Mouse (Mus musculus) forelimb bud, embryonic 11.5 days (tissue): ENCODE measurements around the gene Atxn7l3.
A peak's percentile ranks its signal among the peaks of the same experiment; 100 is the strongest.

Source experiments
- DNase-seq: peaks from one replicate; pipeline ENCODE4 v3.0.0-alpha.2; 2012; ENCODE audit warnings: low read depth, low spot score

Gene Atxn7l3

DNA sequence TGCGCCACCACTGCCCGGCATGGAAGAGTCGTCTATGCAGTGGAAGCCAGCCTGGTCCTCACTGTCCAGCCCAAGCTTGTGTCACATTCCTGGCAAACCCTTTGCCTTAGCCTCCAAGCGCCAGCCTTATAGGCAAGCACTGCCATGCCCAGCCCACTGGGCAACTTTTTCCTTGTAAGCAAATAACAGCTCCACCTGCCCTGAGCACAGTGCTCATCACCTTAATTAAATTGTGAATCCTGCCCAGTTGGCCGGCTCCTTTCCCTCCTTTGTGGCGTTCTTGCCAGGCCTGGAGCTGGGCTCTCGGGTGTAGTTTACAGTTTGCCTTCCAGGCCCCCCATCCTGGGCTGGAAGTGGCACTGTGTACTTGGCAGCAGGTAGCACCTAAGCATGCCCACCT, 33.2 kb downstream of the Atxn7l3 start:
- DNase-seq: no peak

DNA sequence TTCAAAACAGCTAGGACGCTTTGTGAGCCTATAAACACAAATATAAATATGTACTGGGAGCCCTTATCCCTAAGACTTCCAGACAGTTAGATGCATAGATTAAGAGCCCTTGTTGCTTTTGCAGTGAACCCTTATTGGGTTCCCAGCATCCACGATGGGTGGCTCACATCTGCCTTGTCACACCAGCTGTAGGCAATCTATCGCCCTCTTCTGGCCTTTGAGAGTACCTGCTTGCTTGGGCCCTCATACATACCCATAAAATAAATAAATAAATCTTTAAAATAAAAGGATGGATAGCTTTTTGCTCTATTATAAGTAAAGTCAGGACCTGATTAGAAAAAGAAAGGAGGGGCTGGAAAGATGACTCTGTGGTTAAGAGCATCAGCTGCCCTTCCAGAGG, 37.9 kb downstream of the Atxn7l3 start:
- no peak for DNase-seq

DNA sequence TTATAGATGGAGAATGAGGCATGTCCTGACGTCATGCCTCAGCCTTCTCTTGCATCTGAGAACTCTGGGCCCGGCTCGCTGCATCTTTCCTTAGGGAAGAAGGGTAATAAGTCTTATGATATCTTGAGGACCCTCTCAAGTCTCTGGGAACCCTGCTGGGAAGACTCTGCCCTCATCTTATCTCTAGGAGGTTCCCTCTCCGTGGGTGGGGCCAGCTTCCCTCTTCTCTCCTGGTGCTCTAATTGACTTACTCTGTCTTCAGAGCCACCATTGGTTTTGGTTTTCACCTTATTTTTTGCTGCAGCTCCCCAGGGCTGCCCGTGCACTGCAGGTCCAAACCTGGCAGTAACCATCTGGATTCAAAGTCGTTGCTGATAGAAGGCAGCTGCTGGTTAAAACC, 38.3 kb downstream of the Atxn7l3 start:
- no peak for DNase-seq

DNA sequence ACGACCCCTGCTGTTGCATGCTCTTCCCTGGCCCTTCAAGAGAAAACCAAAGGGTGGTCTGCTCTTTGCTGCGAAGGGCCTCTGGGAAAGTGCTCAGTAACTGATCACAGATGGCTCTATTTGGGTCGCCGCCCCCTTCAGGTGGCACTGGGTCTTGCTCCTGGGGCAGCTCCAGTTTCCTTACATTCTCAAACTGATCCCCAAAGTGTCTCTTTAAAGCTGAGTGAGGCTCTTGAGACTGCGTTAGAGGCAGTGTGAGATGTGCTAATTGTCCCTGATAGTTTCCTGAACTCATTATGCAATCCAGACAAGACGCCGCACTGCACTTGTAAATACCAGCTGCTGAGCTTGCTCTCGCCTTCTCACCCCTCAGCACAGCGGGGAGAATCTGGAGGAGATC, 38.9 kb downstream of the Atxn7l3 start:
- DNase-seq: peak; percentile 48

DNA sequence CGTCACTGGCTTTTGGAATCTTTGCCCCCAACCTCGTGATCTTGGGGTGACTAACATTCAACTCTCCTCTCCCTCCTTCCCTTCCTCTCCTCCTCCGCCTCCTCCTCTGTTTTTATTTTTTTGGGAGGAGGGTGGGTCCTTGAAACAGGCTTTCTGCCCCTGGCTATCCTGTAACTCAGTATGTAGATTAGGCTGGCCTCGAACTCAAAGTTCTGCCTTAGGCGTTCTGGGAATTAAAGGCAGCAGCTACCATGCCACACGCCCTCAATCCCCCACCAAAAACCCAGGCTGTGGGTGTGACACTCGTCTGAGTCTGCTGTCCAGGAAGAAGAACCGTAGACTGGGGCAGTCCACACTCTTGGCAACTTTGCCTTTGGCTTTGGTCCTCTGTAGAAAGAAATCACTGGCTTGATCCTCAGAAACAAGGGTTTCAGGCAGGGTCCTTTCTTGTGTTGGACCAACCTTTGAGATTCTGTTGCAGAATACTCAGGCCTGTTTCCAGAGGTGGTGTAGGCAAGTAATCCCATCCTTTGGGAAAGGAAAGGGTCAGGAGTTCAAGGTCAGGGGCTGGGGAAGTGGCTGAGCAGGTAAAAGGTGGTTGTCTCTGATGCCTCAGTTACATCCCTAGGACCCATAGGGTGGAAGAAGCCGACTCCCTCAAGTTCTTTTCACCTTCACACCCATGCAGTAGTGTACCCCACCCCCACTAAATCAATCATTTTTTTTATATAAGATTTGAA, 46.9 kb downstream of the Atxn7l3 start:
- no peak for DNase-seq

DNA sequence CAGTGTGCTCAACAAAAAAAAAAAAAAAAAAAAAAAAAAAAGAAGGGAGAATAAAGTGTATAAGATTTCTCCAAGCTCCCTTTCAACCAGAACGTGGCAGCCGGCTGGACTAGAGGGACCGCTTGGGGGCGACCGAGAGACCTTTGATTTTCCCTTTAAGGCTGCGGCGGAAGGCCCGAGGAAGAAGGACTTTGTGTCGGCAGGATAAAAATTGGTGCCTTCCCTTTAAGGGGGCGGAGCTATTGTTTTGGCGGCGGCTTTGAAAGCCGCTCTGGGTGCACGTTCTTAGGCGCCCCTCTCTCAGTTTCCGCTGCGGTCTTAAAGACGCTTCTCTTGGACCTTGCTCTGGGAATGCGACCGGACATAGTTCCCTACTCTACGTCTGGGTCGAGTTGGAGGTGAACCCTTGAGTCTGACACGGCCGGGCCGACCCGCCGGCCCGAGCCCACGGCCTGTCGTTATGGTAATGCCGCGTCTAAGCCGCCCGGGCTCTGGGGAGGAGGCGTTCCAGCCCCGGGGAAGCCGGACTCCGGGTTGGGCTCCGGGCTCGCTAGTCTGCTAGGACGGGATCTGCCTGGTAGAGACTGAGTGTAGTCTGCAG, 47.7 kb downstream of the Atxn7l3 start, which contains the start of gene BC030867:
BC030867 (plus strand) TSS at position 253 of the 601 bp plus-strand sequence.
- DNase-seq: peak; percentile 99

DNA sequence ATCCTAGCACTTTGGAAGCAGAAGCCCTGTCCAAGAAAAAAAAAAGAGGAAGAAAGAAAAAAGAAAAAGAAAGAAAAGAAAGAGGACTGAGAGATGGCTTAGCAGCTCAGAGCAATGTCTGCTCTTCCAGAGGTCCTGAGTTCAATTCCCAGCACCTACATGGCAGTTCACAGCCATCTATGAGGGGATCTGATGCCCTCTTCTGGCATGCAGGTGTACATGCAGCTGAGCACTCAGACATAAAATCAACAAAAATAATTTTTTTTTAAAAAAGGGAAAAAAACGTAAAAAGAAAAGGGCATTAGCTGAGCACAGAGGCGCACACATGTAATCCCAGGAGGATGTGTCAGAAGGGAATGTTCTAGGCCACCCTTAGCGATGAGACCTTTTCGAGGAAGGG, 49.6 kb downstream of the Atxn7l3 start:
- DNase-seq: no peak

DNA sequence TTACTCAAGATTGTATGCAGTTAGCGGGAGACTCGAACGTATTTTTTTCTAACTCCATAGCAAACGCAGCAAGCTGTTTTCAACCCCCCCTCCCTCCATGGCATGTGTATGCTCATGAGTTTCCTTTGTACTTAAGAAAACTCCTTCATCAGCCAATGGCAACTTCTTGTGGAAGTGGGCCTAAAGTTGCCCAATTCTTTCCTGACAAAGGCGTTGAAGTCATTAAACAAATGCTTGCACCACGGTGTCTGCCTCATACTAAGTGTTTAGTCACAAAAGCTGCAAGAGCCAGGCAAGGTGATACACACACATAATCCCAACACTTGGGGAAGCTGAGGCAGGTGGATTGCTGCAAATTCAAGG, 50.2 kb downstream of the Atxn7l3 start:
- DNase-seq: no peak

DNA sequence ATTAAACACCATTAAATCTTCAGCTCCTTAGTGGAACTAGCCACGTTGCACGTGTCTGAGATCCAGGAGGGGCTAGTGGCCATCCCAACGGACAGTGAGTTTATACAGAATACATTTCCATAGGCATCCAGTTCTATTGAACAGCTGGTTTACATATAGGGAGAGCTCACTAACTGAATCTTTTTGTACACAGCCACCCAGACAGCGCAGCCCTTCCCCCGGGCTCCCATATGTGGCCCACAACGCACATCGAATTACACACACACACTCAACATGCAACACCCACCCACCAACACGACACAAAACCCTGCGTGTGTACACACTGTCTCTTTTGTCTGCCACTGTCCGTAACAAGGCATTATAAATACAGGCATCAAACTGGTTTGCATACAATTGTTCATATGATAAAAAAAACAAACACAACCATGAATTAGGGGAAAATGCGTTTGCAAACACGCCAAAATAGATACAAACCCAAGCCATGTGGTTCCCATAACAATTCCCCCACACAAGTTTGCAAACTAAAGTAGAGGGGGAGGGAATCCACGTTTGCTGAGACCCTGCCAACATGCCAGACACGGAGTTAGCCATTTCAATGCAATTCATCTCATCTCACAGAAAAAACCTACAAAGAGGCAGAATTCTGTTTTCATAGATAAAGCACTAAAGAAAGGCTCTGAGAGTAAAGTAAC, 50.7 kb downstream of the Atxn7l3 start:
- DNase-seq: no peak

DNA sequence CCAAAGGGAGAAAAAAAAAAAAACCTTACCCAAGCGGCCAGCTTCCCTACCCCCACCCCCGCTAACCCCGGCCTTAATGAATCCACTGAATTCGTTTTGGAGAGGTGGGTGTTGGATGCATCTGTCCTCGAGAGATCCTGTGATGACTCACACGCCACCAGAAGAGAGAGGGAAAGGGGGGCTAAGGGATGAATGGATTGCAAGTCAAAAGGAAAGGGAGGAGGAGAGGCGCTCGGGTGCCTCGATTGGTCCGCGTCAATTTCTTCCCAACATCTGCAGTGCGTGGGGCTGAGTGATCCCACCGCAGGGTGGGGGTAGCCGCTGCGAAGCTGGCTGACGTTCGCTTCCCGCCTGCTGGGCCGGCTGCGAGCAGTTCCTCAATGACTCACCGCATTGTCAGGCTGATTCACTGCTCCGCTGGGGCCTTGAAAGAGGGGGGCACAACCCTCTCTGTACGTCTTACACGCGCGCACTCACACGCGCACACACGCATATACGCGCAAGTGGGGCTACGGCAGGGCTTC, 51.4 kb downstream of the Atxn7l3 start:
- DNase-seq: peak; percentile 49

DNA sequence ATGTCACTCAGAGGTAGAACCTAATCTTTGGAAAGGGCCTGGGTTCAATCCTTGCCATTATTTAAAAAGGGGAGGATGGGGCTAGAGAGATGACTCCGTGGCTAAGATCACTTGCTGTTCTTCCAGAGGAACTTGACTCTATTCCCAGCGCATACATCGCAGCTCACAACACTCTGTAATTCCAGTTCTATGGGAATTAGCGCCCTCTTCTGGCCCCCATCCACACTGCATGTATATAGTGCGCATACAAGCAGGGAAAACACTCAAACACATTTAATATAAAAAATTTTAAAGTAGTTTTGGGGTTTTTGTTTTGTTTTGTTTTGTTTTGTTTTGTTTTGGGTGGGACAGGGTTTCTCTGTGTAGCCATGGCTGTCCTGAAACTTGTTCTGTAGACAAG, 54.6 kb downstream of the Atxn7l3 start:
- DNase-seq: no peak

DNA sequence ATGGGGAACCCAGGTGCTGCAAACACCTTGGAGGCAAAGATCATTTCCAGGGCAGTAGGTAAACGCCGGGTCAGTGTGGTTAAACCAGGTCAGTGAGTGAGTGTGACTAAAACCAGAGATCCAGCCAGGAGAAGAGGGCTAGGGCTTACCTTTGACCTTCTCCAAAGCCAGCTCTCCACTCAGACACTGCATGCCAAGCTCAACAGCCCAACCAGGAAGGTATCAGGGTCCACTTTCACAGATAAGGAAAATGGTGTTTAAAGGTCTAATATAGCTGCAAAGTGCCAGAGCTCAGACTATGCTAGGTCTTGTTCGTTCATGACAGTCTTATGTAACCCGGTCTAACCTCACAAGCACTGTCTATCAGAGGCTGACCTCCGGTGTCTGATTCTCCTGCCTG, 55.2 kb downstream of the Atxn7l3 start:
- DNase-seq: no peak

DNA sequence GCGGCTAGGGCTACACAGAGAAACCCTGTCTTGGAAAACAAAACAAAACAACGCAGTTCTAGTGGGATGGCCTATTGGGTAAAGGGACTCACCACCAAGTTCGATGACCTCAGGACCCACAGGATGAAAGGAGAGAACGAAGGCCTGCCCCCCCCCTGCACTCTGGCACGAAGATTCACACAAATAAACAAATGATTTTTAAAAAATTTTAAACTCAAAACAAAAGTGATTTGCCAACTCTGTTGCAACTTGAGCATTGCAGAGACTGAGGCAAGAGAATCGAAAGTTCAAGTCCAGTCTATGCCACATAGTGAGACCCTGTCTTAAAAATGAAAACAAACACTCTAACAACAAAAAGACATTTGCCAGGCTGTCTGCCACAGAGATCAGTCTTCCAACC, 55.8 kb downstream of the Atxn7l3 start:
- DNase-seq: no peak
